Mouse (Mus musculus) heart, adult 2 months (tissue): ENCODE results near the gene Plekha7. TPM values are rescaled to one million over a fixed set of nuclear protein-coding genes. Genes with fewer than 3 reads are reported as not detected.

Experiments
- DNase-seq, 2 experiments: peaks; one replicate each; pipeline ENCODE4 v3.0.0; 2021
- H3K27ac ChIP-seq: fragments of 200-600 bp; 2 replicates; pipeline ENCODE4 v1.8.1; 2022
- H3K27me3 ChIP-seq: fragments of 200-500 bp; 2 replicates; pipeline ENCODE4 v1.6.1; 2012; ENCODE audit warnings: mild to moderate bottlenecking, low read length, inconsistent platforms, mixed read lengths; ENCODE audit not compliant: control insufficient read depth, insufficient read depth
- H3K36me3 ChIP-seq: fragments of 200-500 bp; 2 replicates; pipeline ENCODE4 v1.6.1; 2012; ENCODE audit warnings: low read length, inconsistent platforms; ENCODE audit not compliant: control insufficient read depth, insufficient read depth
- H3K4me1 ChIP-seq: fragments of 200-500 bp; 2 replicates; pipeline ENCODE4 v1.6.1; 2011; ENCODE audit warnings: low read length; ENCODE audit not compliant: control insufficient read depth, insufficient read depth
- H3K4me3 ChIP-seq: fragments of 200-600 bp; 2 replicates; pipeline ENCODE4 v1.8.1; 2022
- H3K79me2 ChIP-seq: fragments of 200-500 bp; replicated peaks from 2 replicates; pipeline ENCODE4 v1.6.1; 2012; ENCODE audit warnings: mild to moderate bottlenecking, inconsistent platforms, low read length, moderate library complexity, mixed read lengths; ENCODE audit not compliant: control insufficient read depth, insufficient read depth
- H3K9ac ChIP-seq: fragments of 200-500 bp; 2 replicates; pipeline ENCODE4 v1.6.1; 2012; ENCODE audit warnings: low read depth, mild to moderate bottlenecking, control low read depth, inconsistent platforms, low read length, mixed read lengths
- CTCF ChIP-seq: fragments of 200-600 bp; IDR thresholded peaks from 2 replicates; pipeline ENCODE4 v1.8.1; 2022; ENCODE audit warnings: antibody characterized with exemption, mild to moderate bottlenecking, moderate library complexity
- EP300 ChIP-seq: fragments of 200-500 bp; IDR thresholded peaks from 2 replicates; pipeline ENCODE4 v1.6.1; 2011; ENCODE audit warnings: low read depth, low read length, control low read depth; ENCODE audit not compliant: insufficient read depth
- POLR2A ChIP-seq: fragments of 200-500 bp; IDR thresholded peaks from 2 replicates; pipeline ENCODE4 v1.6.1; 2011; ENCODE audit warnings: mild to moderate bottlenecking, low read depth, low read length, control low read depth; ENCODE audit not compliant: insufficient read depth
- WGBS: fragments of 180-500 bp; shearing (Covaris S2); methylation state at CpG from one replicate; pipeline ENCODE4 v1.1.7; 2018; 5-methylcytosine and 5-hydroxymethylcytosine counted together
- intact Hi-C: fragments of 180-260 bp; cut with DNase I; formaldehyde crosslinking; loops from one replicate; pipeline ENCODE4 v1.15.1; 2025
- polyA plus RNA-seq: library from polyadenylated mRNA; depleted of rRNA; stranded (reverse); fragments of >200 nt; gene quantifications from 2 replicates; pipeline ENCODE4 v1.2.3, GENCODE M21; 2012
- total RNA-seq, 2 experiments: library from RNA; stranded (reverse); gene quantifications; 2 replicates each; pipeline ENCODE4 v1.2.3; 2021

The Plekha7 gene
- total and polyA plus RNA-seq, 3 experiments, result 4.5 to 13.7 (median 6.3) TPM

- H3K9ac ChIP-seq, result no peak overlapping the region
- H3K4me1 ChIP-seq, result no peaks in the 10 kb centered on the region
- WGBS, result 70% methylated on average over 2 of the region's 2 CpGs
- H3K27me3 ChIP-seq, result no peaks in the 10 kb centered on the region
- H3K36me3 ChIP-seq, result no peaks in the 10 kb centered on the region
- intact Hi-C loops, result no loop called here
- H3K79me2 ChIP-seq, result no peaks in the 10 kb centered on the region
- TF ChIP-seq POLR2A (no peak), EP300 (no peak), CTCF (no peak)
- H3K27ac ChIP-seq, result no peak overlapping the region
- no peak for DNase-seq
- no peak overlapping the region for H3K4me3 ChIP-seq
Observed at GRCm38 (mm10) chr7:116123597-116123985, 184.6 kb downstream of the Plekha7 start.

GRCm38 (mm10) chr7:116122981-116123596, 185.1 kb downstream of the Plekha7 start:
- H3K27ac ChIP-seq, result no peak overlapping the region
- DNase-seq, result no peak
- TF ChIP-seq CTCF, result no peak
- no peak for TF ChIP-seq EP300
- no peak for TF ChIP-seq POLR2A
- no peak overlapping the region for H3K9ac ChIP-seq
- H3K27me3 ChIP-seq, result no peaks in the 10 kb centered on the region
- 77% methylated on average over 13 of the region's 13 CpGs for WGBS
- no peak overlapping the region for H3K4me3 ChIP-seq
- no peaks in the 10 kb centered on the region for H3K79me2 ChIP-seq
- no peaks in the 10 kb centered on the region for H3K36me3 ChIP-seq
- no peaks in the 10 kb centered on the region for H3K4me1 ChIP-seq
- intact Hi-C loops, result no loop called here

- no peaks in the 10 kb centered on the region for H3K4me1 ChIP-seq
- no peaks in the 10 kb centered on the region for H3K79me2 ChIP-seq
- no peak overlapping the region for H3K9ac ChIP-seq
- 86% methylated on average over 11 of the region's 11 CpGs for WGBS
- no peaks in the 10 kb centered on the region for H3K36me3 ChIP-seq
- TF ChIP-seq EP300 (no peak), CTCF (no peak), POLR2A (no peak)
- no peaks in the 10 kb centered on the region for H3K27me3 ChIP-seq
- no peak for DNase-seq
- intact Hi-C loops, result no loop called here
- H3K4me3 ChIP-seq, result no peak overlapping the region
- no peak overlapping the region for H3K27ac ChIP-seq
Observed at GRCm38 (mm10) chr7:116121202-116121601, 187.0 kb downstream of the Plekha7 start.

- WGBS, result 95% methylated on average over 4 of the region's 4 CpGs
- intact Hi-C loops, result no loop called here
- H3K27ac ChIP-seq, result no peak overlapping the region
Observed at GRCm38 (mm10) chr7:116120737-116121136, 187.4 kb downstream of the Plekha7 start.

GRCm38 (mm10) chr7:116119306-116119857, 188.8 kb downstream of the Plekha7 start:
- WGBS, result 92% methylated on average over 1 of the region's 1 CpGs
- no peaks in the 10 kb centered on the region for H3K79me2 ChIP-seq
- intact Hi-C loops, result no loop called here
- no peaks in the 10 kb centered on the region for H3K4me1 ChIP-seq
- TF ChIP-seq CTCF, result no peak
- no peak for TF ChIP-seq POLR2A
- no peak for TF ChIP-seq EP300
- no peak overlapping the region for H3K27ac ChIP-seq
- no peak overlapping the region for H3K9ac ChIP-seq
- H3K36me3 ChIP-seq, result no peaks in the 10 kb centered on the region
- no peaks in the 10 kb centered on the region for H3K27me3 ChIP-seq
- H3K4me3 ChIP-seq, result no peak overlapping the region
- DNase-seq, result no peak

More at GRCm38 (mm10) chr7:116120737-116121136, 187.4 kb downstream of the Plekha7 start:
- H3K27me3 ChIP-seq, result no peaks in the 10 kb centered on the region
- no peak for DNase-seq
- no peaks in the 10 kb centered on the region for H3K79me2 ChIP-seq
- no peak overlapping the region for H3K9ac ChIP-seq
- TF ChIP-seq POLR2A (no peak), EP300 (no peak), CTCF (no peak)
- no peaks in the 10 kb centered on the region for H3K36me3 ChIP-seq
- no peaks in the 10 kb centered on the region for H3K4me1 ChIP-seq
- H3K4me3 ChIP-seq, result no peak overlapping the region

- no peak for TF ChIP-seq EP300
- TF ChIP-seq POLR2A, result no peak
- TF ChIP-seq CTCF, result no peak
- H3K79me2 ChIP-seq, result no peaks in the 10 kb centered on the region
- no peaks in the 10 kb centered on the region for H3K36me3 ChIP-seq
- no peak overlapping the region for H3K9ac ChIP-seq
- no peak overlapping the region for H3K27ac ChIP-seq
- H3K4me3 ChIP-seq, result no peak overlapping the region
- no peak for DNase-seq
- no peaks in the 10 kb centered on the region for H3K4me1 ChIP-seq
- intact Hi-C loops, result no loop called here
- no peaks in the 10 kb centered on the region for H3K27me3 ChIP-seq
- WGBS, result 44% methylated on average over 2 of the region's 2 CpGs
Observed at GRCm38 (mm10) chr7:116115991-116116390, 192.2 kb downstream of the Plekha7 start.
